Mouse (Mus musculus) forebrain, embryonic 10.5 days (tissue): ENCODE data around the gene Sema4g. TPM values are rescaled to one million over a fixed set of nuclear protein-coding genes. Genes with fewer than 3 reads are reported as not detected.

Experiments used
- DNase-seq: peaks from one replicate; pipeline ENCODE4 v3.0.0-alpha.2; 2017; ENCODE audit warnings: low spot score; ENCODE audit errors: extremely low spot score
- H3K27ac ChIP-seq: fragments of 300-500 bp; sonication (generic); 2 replicates; pipeline ENCODE4 v1.5.1; 2016; ENCODE audit warnings: mild to moderate bottlenecking
- H3K27me3 ChIP-seq: fragments of 300-500 bp; sonication (generic); 2 replicates; pipeline ENCODE4 v1.6.1; 2016; ENCODE audit warnings: mild to moderate bottlenecking; ENCODE audit not compliant: poor library complexity, severe bottlenecking
- H3K36me3 ChIP-seq: fragments of 300-500 bp; sonication (generic); replicated peaks from 2 replicates; pipeline ENCODE4 v1.6.1; 2016; ENCODE audit warnings: mild to moderate bottlenecking, moderate library complexity
- H3K4me1 ChIP-seq: fragments of 300-500 bp; sonication (generic); 2 replicates; pipeline ENCODE4 v1.6.1; 2016
- H3K4me3 ChIP-seq: fragments of 300-500 bp; sonication (generic); 2 replicates; pipeline ENCODE4 v1.5.1; 2016; ENCODE audit warnings: mild to moderate bottlenecking, moderate library complexity
- H3K9me3 ChIP-seq: fragments of 300-500 bp; sonication (generic); 2 replicates; pipeline ENCODE4 v1.6.1; 2016; ENCODE audit warnings: mild to moderate bottlenecking, moderate library complexity
- WGBS: fragments of 180-500 bp; shearing (Covaris S2); methylation state at CpG from one replicate; pipeline ENCODE4 v1.1.7; 2016; 5-methylcytosine and 5-hydroxymethylcytosine counted together
- polyA plus RNA-seq: library from polyadenylated mRNA; unstranded; fragments of >200 nt; fragmentation: Nextera tagmentation; extraction: Ambion mirVana; gene quantifications from 2 replicates; pipeline ENCODE4 v1.2.1, GENCODE M21; 2016

Sema4g gene
- polyA plus RNA-seq, 1 experiment from 2014 or later = 3.4 TPM

GRCm38 (mm10) chr19:45047935-45048643 is 59.2 kb downstream of the Sema4g start:
- Histone ChIP-seq H3K36me3 (no peaks in the 10 kb centered on the region; the same call in none of the 2 replicates), H3K27me3 (peaks cover 66% of the 10 kb centered on the region), H3K27ac (peak overlapping the region; percentile 87), H3K4me1 (peaks cover 29% of the 10 kb centered on the region), H3K9me3 (no peaks in the 10 kb centered on the region), H3K4me3 (peak overlapping the region; percentile 65)
- 67% methylated on average over 11 of the region's 11 CpGs for WGBS
- no peak for DNase-seq

- Histone ChIP-seq H3K36me3 (peaks cover 4% of the 10 kb centered on the region), H3K4me1 (peaks cover 29% of the 10 kb centered on the region), H3K27ac (0 out of 2 replicates have a peak overlapping the region, but pooled peaks have one; percentile 87), H3K4me3 (peak overlapping the region; percentile 65), H3K9me3 (no peaks in the 10 kb centered on the region), H3K27me3 (peaks cover 59% of the 10 kb centered on the region)
- no peak for DNase-seq
- 91% methylated on average over 12 of the region's 12 CpGs for WGBS
These were observed 59.9 kb downstream of the Sema4g start for GRCm38 (mm10) chr19:45048644-45049365.

GRCm38 (mm10) chr19:45049523-45049922 is 60.6 kb downstream of the Sema4g start:
- WGBS = 84% methylated on average over 9 of the region's 9 CpGs
- H3K27me3 ChIP-seq = peaks cover 52% of the 10 kb centered on the region

More at GRCm38 (mm10) chr19:45049523-45049922, 60.6 kb downstream of the Sema4g start:
- DNase-seq = no peak
- Histone ChIP-seq H3K4me3 (no peak overlapping the region), H3K4me1 (peaks cover 29% of the 10 kb centered on the region), H3K36me3 (peaks cover 4% of the 10 kb centered on the region), H3K27ac (no peak overlapping the region), H3K9me3 (no peaks in the 10 kb centered on the region)

Other genes with a start within 250 kb of the Sema4g start
- gene Pax2, start 233.1 kb upstream of the Sema4g start, polyA plus RNA-seq = 0.56 and 0.81 TPM in 2 replicates
- 53.9 and 54.1 TPM in 2 replicates for gene Slf2, start 58.0 kb upstream of the Sema4g start, polyA plus RNA-seq
- gene Twnk, start 16.6 kb downstream of the Sema4g start, polyA plus RNA-seq = 34.5 and 35.8 TPM in 2 replicates
- 71.4 and 75.0 TPM in 2 replicates for gene Mrpl43, start 17.3 kb downstream of the Sema4g start, polyA plus RNA-seq
- gene Lzts2, start 25.3 kb downstream of the Sema4g start, polyA plus RNA-seq = 47.9 and 52.4 TPM in 2 replicates
- gene Pdzd7, start 56.6 kb downstream of the Sema4g start, polyA plus RNA-seq = 0.15 and 0.25 TPM in 2 replicates
- 6.3 and 6.9 TPM in 2 replicates for gene Sfxn3, start 58.4 kb downstream of the Sema4g start, polyA plus RNA-seq
- 0.20 and 0.63 TPM in 2 replicates for gene Kazald1, start 86.1 kb downstream of the Sema4g start, polyA plus RNA-seq
- gene Tlx1, start 161.6 kb downstream of the Sema4g start, polyA plus RNA-seq = not detected in 2 replicates
- not detected in 2 replicates for gene Lbx1, start 246.7 kb downstream of the Sema4g start, polyA plus RNA-seq